Mouse (Mus musculus): Measurements from ENCODE around the gene Edn1.
A peak's percentile ranks its signal among the peaks of the same experiment; 100 is the strongest.

The Edn1 gene

GRCm38 (mm10) chr13:42301161-42301721, at the start of gene Edn1:
Edn1 (plus strand) TSS chr13:42301476.
- peak in 1 of 2 experiments; percentile 3 for DNase-seq (ENCODE audit: low spot score in 2 of 2)

GRCm38 (mm10) chr13:42253821-42254220, 47.5 kb upstream of the Edn1 start:
- no peak for DNase-seq (ENCODE audit: low spot score in 2 of 2)

- DNase-seq (ENCODE audit: low spot score in 2 of 2): no peak
Observed at GRCm38 (mm10) chr13:42255105-42255504, 46.2 kb upstream of the Edn1 start.

GRCm38 (mm10) chr13:42258422-42258821, 42.9 kb upstream of the Edn1 start:
- DNase-seq (ENCODE audit: low spot score in 2 of 2): no peak

GRCm38 (mm10) chr13:42260667-42261066, 40.6 kb upstream of the Edn1 start:
- DNase-seq (ENCODE audit: low spot score in 2 of 2): no peak

- DNase-seq (ENCODE audit: low spot score in 2 of 2): no peak
Observed at GRCm38 (mm10) chr13:42270051-42270450, 31.2 kb upstream of the Edn1 start.

GRCm38 (mm10) chr13:42276774-42277454, 24.4 kb upstream of the Edn1 start:
- DNase-seq (ENCODE audit: low spot score in 2 of 2): no peak

- no peak for DNase-seq (ENCODE audit: low spot score in 2 of 2)
Observed at GRCm38 (mm10) chr13:42277751-42278150, 23.5 kb upstream of the Edn1 start.

GRCm38 (mm10) chr13:42285896-42286295, 15.4 kb upstream of the Edn1 start:
- no peak for DNase-seq (ENCODE audit: low spot score in 2 of 2)

GRCm38 (mm10) chr13:42286768-42287167, 14.5 kb upstream of the Edn1 start:
- no peak for DNase-seq (ENCODE audit: low spot score in 2 of 2)

GRCm38 (mm10) chr13:42292593-42292992, 8.7 kb upstream of the Edn1 start:
- no peak for DNase-seq (ENCODE audit: low spot score in 2 of 2)

- DNase-seq (ENCODE audit: low spot score in 2 of 2): no peak
Observed at GRCm38 (mm10) chr13:42298302-42298701, 3.0 kb upstream of the Edn1 start.

- DNase-seq (ENCODE audit: low spot score in 2 of 2): no peak
Observed at GRCm38 (mm10) chr13:42298766-42299165, 2.5 kb upstream of the Edn1 start.

GRCm38 (mm10) chr13:42300567-42300966, 709 bp upstream of the Edn1 start:
- peak; percentile 44 to 62 for DNase-seq (ENCODE audit: low spot score in 2 of 2)

- no peak for DNase-seq (ENCODE audit: low spot score in 2 of 2)
Observed at GRCm38 (mm10) chr13:42301961-42302861, 935 bp downstream of the Edn1 start.

GRCm38 (mm10) chr13:42303180-42303929, 2.1 kb downstream of the Edn1 start:
- DNase-seq (ENCODE audit: low spot score in 2 of 2): no peak

GRCm38 (mm10) chr13:42304139-42304538, 2.9 kb downstream of the Edn1 start:
- no peak for DNase-seq (ENCODE audit: low spot score in 2 of 2)

- DNase-seq (ENCODE audit: low spot score in 2 of 2): no peak
Observed at GRCm38 (mm10) chr13:42306870-42307800, 5.9 kb downstream of the Edn1 start.

GRCm38 (mm10) chr13:42308368-42309103, 7.3 kb downstream of the Edn1 start:
- DNase-seq (ENCODE audit: low spot score in 2 of 2): no peak

GRCm38 (mm10) chr13:42309804-42310203, 8.5 kb downstream of the Edn1 start:
- no peak for DNase-seq (ENCODE audit: low spot score in 2 of 2)
